Mouse (Mus musculus): ENCODE measurements around the gene Wfdc13.
A peak's percentile ranks its signal among the peaks of the same experiment; 100 is the strongest.

The Wfdc13 gene

DNA sequence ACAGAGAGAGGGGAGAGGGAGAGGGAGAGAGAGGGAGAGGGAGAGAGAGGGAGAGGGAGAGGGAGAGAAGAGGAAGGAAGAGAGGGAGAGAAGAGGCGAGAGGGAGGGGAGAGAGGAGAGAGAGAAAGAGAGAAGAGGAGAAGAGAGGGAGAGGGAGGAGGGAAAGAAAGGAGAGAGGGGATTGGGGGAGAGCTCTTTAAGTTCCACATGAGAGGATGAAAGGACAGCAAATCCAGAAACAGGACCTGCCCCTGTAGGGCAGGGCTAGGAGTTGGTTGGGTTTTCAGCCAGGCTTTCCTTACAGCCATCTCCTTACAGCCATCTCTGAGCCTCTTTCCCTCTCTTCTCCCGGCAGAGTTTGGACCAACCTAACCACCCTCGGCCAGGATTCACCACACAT lies at the start of gene Wfdc13:
Gene Wfdc13 (plus strand): TSS at position 301 of the 400 bp plus-strand sequence.
- DNase-seq (ENCODE audit: low spot score), result no peak

DNA sequence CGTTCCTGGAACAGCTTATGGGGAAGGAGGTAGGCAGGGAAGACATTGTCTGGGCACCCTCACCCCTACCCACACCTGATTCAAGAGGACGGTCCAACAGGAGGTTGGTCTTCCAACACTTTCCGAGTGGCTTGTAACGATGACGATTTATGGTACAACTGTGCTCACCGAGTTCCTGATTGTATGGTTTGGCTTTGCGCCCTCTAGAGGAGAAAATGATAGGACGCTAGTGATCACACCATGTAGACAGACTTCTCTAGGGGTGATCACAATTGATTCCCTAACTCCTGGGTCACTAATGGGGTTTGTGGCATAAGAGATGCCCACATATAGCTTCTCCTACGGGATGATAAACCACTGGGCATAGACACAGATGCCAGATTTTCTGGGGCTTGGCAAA lies 49.6 kb upstream of the Wfdc13 start:
- no peak for DNase-seq (ENCODE audit: low spot score)

DNA sequence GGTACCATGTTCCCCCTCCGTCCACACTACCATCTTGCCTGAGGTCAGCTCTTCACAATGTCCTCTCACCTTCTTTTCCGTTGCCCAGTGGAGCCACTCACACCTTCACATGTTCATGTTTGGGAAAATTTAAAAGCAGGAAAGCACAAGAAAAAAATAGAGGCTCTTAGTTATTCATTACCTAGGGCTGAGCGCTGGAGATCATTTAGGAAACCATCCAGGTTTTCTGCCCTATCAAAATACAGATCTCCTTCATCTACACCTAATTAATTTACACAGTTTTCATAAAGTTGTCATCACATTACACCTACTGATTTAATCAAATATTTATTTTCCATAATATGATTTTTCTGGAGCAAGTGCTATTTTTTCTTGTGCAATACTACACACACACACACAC lies 46.2 kb upstream of the Wfdc13 start, which contains the start of gene Wfdc16:
Gene Wfdc16 (minus strand): TSS at position 101 of the 400 bp plus-strand sequence.
- no peak for DNase-seq (ENCODE audit: low spot score)

DNA sequence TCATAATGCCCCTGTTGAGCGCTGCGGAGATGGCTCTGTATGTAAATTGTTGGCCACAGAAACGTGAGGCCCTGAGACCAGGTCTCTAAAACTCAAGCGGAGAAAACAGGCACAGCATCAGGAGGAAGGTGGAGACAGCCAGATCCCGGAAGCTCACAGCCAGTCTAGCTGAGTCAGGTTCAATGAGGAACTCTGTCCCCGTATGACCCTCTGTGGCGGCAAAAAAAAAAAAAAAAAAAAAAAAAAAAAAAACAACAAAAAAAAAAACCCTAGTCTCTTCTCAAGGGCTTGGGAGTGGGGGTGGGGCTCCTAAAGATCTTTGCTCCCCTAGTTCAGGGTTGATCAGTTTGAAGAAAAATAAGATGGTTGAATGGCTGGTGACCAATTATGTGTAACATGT lies 43.8 kb upstream of the Wfdc13 start:
- no peak for DNase-seq (ENCODE audit: low spot score)

DNA sequence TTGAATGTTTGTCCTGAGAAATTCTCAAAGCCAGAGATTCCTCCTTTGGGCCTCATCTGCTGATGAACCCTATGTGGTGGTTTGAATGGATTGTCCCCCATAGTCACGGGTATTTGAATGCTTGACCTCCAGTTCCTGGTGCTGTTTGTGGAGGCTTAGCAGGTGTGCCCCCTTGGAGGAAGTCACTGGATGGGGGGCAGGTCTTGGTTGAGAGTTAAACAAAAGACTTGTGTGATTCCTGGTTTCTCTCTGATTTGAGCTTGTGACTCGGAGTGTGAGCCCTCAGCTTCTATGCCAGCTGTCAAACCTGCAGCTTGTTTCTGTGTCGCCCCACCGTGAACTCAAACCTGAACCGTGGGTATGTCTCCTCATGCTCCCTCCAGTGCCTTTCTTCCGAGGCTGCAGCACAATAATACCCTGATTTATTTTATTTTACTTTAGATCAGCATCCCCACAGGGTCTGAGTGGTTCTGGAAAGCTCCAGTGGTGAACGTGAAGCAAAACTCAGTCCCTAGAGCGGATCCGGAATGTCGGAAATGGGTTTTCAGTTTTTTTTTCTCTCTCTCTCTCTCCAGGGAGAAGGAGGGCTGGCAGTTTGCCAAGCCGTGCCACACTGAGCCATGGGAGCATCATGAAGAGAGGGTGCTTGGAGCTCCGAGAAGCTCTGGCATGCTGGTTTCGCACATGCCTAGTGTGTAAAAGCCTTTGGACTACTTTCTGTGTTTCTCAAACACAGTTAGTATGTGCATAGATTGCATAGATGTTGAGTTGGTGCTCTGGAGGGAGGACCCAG lies 42.8 kb upstream of the Wfdc13 start:
- no peak for DNase-seq (ENCODE audit: low spot score)

DNA sequence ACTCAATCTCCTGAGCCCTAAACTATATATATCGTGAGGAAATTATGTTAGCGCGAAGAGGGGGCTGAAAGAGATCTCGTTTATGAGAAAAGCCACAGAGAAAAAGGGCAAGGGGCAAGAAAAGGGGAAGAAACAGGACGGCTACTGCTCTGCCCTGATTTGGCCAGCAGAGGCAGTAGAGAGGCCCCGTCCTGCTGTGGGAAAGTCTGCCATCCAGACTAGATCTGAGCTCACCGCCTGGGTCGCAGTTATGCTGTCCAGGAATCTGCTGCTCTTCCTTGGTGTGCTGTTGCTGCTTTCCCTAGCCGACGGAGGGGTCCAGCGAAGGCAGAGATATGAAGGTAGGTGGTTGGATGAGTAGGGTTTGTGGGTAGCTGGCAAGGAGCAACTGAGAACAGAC lies 29.0 kb upstream of the Wfdc13 start, which contains the start of gene Wfdc10:
Gene Wfdc10 (plus strand): TSS at position 189 of the 400 bp plus-strand sequence.
- DNase-seq (ENCODE audit: low spot score), result no peak

DNA sequence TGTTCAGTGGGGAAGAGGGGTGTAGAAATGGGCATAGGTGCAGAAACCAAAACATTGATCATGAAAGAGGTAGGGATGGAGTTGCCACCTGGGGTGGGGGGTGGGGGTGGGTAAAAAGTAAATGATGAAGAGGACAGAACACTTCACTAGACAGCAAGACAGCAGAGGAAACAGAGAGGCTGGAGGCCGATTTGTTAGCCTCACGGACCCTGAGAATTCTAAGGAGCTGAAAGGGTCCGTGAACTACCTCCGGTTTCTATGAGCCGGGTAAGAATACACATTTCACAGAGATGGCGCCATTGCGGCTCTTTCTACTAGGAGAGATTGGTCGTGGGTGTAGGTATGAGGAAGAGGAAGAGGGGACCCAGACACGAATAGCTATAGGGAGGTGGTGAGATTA lies 28.4 kb upstream of the Wfdc13 start, which contains the start of gene Wfdc9:
Gene Wfdc9 (minus strand): TSS at position 101 of the 400 bp plus-strand sequence.
- DNase-seq (ENCODE audit: low spot score), result no peak

DNA sequence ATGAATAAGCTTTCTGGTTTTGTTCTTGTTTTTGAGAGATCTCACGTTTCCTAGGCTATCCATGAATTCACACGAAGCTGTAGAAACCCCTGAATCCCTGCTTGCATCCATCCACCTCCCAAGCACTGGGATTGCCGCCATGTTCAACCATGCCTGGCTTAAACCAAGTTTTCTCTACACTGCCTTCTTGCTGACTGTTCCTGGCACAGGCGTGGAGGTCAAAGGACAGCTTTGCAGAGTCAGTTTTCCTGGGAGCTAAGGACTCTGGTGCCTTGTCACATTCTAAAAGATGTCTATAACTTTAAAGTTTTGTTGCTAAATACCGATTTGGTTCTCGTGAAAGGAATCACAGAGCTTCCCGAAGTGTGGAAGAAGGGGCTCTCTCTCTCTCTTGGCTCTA lies 20.1 kb upstream of the Wfdc13 start:
- DNase-seq (ENCODE audit: low spot score), result no peak

DNA sequence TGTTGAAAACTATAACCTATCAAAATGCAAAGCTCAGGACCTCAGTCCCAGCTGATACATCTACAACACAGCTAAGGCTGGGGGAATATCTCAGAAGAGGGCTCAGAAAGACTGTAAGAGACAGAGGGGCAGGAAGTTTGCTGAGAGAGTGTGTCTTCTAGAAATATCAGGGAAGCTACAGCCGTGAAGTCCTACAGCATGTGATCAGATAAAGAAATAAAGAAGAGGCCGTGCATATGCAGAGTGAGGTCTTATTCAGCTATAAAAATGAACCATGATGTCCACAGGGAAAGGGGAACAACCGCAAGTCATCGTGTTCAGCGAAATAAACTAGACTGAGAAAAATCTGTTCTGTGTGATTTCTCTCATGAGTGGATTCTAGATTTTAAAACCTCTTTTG lies 14.6 kb upstream of the Wfdc13 start:
- DNase-seq (ENCODE audit: low spot score), result no peak

DNA sequence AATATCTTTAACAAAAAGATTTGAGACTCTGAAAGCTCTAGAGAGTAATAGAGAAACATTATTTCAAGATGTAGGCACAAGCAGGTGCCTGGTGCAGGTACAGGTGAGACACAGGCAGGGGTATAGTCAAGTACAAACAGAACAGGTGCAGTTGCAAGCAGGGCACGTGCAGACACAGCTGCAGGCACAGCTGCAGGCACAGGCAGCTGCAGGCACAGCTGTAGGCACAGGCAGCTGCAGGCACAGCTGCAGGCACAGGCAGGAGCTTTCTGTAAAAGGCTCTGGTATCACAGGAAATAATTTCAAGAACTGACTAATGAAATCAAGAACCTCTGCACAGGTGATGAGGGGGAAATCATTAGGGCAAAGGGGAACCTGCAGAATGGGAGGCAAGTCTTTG lies 14.0 kb upstream of the Wfdc13 start:
- no peak for DNase-seq (ENCODE audit: low spot score)

DNA sequence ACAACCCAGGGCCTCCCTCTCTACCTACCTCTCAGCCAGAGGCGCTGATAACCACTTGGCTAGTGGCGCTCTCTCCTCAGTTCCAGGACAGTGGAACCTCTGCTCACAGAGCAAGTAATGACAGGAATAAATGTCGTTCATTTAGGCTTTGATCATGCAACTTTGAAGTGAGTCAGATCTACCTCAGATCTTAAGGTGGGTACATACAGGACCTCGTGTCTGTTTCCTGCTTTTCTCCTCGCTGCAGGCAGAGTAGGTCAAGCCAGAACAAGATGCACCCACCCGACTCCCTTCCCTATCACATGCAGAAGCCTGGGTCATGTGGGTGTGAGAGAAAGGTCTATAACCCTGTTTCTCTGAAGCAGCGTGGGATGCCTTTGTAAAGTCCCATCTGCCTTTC lies 10.9 kb upstream of the Wfdc13 start, which contains the start of gene Wfdc11:
Gene Wfdc11 (minus strand): TSS at position 101 of the 400 bp plus-strand sequence.
- no peak for DNase-seq (ENCODE audit: low spot score)

DNA sequence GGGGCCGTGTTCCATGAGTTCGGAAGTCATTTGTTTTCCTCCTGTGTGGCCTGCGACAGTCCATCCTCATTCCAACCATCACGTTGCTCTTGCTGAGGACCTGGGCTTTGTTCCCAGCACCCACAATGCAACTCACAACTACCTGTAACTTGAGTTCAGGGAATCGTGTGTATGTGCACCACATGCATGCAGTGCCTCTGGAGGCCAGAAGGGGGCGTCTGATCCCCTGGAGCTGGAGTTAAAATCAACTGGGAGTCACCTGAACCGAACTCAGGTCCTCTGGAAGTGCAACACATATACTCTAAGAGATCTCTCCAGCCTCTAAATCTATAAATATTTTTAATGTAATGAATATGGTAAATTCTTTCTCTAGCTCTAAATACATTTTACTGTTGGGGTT lies 8.8 kb upstream of the Wfdc13 start:
- DNase-seq (ENCODE audit: low spot score), result no peak

DNA sequence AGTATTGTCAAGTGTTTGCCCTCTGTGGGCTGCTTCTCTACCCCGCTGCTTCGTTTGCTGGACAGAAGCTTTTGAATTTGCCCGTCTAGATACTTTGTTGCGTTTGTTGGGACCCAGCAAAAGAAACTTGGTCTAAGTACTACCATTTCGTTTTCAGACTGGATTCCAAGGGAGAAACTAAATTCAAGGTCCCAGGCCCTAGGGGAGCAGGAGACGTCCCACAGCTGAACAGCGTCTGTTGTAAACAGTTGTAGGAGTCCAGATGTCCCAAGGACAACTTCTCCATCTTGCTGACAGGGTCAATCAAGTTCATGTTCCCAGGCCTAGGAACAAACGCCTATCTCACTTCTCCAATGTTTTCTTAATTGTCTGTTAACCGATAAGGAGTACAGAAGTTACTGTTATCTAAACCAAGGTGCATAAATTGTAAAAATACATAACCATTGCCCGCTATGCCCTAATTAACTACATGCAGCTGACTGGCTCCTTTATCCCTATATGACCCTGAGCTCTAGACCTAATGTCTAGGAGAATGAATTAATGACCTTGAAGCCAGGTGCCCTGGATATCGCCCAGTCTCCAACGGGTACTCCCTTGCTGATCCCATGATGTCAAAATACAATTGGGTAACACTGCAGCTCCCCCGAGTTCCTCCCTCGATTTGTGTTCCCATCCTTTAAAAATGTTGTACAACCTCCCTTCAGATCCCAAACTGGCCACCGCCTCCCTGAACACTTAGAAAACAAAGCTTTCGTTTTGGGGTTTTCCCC lies 7.8 kb upstream of the Wfdc13 start:
- DNase-seq (ENCODE audit: low spot score), result no peak

DNA sequence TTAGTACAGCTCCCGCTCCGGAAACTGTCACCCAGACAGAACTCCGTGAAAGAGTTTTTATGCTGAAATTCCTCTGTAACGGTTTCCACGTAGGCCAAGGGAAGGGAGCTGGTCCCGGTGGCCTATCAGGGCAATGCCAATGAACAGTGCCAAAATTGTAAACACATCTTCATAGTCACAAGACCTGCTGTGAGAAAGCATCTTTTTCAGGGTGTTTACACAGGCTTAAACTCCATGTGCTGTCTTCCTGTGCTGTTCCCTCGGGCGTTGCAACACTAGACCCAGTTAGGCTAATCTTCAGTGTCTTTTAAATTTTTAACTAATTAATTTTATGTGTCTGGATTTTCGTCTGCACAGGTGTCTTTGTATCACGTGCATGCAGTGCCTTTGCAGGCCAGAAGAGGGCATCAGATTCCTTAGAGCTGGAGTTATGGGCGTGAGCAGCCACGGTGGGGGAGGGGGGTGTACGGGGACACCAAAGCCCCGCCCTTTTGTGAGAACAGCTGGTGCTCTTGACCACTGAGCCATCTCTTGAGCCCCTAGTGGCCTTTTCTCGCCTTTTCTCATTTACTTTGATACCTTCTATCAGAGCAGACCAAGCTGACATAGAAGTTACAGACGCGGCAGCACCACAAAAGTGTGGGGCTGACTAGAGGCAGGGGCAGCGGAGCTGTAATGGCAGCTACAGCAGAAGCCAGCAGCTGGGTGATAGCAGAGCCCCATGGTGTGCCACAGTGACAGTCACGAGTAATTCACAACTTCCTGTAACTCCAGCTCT lies 5.9 kb upstream of the Wfdc13 start:
- DNase-seq (ENCODE audit: low spot score), result peak; percentile 22

DNA sequence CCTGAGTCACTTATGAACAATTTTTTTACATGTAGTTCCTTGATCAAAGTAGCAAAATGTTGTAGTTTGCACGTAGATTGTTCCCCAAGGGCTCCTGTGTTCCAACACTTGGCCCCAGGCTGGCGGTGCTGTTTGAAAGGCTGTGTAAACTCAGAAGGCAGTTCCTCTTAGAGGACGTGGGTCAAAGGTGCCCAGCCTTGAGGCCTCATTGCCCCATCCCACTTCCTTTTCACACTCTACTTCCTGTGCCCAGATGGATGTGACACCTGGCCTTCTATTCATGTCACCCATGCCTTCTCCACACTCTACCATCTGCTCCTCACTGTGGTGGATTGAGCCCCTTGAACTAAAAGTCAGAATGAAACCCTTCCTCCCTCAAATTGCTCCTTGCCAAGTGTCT lies 5.0 kb upstream of the Wfdc13 start:
- no peak for DNase-seq (ENCODE audit: low spot score)

DNA sequence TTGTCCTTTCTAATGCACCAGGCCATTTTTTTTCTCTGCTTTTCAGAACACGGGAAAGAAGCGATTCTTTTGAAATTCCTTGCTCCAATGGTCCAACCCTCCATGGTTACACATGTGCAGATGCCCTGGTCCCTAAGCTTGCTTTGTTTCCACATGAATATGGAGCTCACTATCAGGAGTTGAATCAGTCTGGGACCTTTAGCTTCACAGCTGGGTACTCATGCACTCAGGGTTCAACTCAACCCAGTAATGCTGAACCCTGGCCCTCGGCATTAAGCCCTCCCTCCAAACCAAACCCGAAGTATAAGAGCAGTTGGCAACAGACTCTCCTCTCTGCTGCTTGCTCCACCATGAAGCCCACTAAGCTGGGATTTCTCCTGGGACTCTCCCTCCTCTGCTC lies 13.3 kb downstream of the Wfdc13 start, which contains the start of gene Spint4:
Gene Spint4 (plus strand): TSS at position 301 of the 400 bp plus-strand sequence.
- no peak for DNase-seq (ENCODE audit: low spot score)

DNA sequence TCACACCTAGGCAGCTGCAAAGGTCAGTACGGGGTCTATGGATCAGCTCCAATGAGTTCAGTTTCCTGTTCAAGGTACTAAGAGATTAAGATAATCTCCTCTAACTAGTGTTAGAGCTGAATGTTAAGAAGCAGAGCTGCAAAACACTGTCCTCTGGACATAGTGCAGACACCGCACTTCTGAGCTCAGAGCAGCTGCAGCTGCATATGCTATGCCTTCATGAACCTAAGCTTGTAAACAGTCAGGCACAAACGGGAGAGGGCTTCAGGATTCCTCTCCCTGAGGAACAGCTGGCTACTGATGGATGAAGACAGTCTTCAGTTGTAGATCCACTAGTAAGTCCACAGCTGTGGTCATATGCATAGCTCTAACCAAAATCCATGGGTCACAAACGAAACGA lies 16.1 kb downstream of the Wfdc13 start:
- DNase-seq (ENCODE audit: low spot score), result no peak

DNA sequence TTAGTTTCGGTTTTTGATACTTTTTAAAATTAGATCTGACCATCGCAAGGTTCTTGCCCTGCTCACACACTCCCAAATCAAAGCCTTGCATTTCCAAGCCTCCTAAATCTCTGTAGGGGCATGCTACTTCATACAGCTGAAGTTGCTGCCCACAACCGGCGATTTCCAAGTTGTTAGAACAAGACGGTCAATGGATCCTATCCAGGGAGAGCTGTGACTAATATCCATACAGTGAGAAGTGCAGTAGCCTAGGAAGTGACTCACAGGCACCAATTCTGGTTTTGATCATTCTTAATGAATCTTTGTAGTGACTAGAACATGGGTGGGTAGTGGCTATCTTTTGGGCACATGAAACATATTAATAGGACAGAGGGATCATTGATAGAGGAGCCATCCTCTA lies 16.9 kb downstream of the Wfdc13 start:
- no peak for DNase-seq (ENCODE audit: low spot score)

DNA sequence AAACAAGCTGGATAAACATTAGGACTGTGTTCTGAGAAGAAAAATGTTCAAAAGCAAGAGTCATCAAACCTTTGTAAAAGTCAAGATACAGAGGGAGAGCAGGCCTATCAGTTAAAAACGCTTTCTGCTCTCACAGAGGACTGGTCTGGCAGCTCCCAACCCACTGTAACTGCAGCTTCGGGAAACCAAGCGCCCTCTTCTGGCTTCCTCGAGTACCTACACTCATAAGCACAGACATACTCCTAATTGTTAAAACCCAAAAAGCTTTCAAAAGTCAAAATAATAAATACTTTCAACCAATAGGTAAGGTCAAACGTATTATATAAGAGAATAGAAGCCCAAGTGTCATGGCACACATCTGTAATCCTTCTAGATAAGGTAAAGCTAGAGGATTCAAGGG lies 19.3 kb downstream of the Wfdc13 start:
- DNase-seq (ENCODE audit: low spot score), result no peak

DNA sequence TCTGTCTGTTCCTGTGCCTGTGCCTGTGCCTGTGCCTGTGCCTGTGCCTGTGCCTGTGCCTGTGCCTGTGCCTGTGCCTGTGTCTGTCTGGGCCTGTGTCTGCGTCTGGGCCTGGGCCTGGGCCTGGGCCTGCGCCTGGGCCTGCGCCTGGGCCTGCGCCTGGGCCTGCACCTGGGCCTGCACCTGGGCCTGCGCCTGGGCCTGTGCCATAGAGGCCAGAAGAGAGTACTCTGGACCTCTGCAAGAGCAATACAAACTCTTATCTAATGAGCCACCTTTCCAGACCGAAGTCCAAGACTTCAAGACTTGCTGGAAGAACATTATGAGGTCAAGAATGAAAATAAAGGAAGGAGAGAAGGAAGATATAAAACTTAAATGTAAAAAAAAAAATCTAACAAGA lies 20.4 kb downstream of the Wfdc13 start:
- DNase-seq (ENCODE audit: low spot score), result no peak

DNA sequence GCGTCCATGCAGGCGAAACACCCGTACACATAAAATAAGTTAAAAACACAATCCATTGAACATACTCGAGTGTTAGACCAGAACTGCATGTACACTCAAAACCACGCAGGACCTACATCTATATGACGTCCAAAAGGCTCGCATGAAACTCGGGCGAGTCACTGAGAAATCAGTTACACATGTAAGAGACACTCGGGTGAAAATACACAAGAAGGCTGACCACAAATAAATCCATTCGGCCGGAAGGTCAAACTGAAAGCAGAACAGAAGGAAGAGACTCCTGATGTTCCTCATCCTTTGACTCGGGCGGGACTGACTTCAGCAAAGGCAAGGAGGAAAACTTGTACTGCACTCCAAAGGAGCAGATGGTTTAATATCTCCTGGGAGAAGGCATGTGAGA lies 21.1 kb downstream of the Wfdc13 start:
- no peak for DNase-seq (ENCODE audit: low spot score)

DNA sequence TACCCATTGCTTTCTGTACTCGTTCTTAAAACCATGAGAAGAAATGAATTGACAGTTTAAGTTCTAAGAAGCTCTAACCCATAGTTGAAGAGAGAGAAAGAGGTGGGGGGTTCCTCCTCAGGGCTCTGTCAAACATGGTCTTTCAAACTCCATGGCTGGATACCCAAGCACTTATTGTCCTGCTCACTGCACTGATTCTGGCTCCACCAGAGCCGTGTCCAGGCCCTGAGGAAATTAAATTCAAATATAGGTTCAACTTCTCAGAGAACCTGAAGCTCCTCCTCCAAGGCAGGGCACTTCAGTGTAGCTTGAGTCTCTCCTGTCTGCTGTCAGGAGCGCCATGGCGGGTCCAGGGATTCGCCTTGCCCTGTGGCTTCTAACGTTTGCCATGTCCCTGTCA lies 30.1 kb downstream of the Wfdc13 start, which contains the start of gene Spint5:
Gene Spint5 (plus strand): TSS at position 301 of the 400 bp plus-strand sequence.
- no peak for DNase-seq (ENCODE audit: low spot score)

Data from left cerebral cortex, adult 11 months (tissue).